Mouse (Mus musculus) T-helper 1 cell (primary cell): ENCODE data around the gene Capzb.

Source experiments
- in situ Hi-C: fragments of 300-600 bp; cut with MboI, MseI; formaldehyde crosslinking; loops from one replicate; pipeline ENCODE4 v1.15.1; 2025; ENCODE audit warnings: high pct_unique_total_duplicates

Capzb gene

DNA sequence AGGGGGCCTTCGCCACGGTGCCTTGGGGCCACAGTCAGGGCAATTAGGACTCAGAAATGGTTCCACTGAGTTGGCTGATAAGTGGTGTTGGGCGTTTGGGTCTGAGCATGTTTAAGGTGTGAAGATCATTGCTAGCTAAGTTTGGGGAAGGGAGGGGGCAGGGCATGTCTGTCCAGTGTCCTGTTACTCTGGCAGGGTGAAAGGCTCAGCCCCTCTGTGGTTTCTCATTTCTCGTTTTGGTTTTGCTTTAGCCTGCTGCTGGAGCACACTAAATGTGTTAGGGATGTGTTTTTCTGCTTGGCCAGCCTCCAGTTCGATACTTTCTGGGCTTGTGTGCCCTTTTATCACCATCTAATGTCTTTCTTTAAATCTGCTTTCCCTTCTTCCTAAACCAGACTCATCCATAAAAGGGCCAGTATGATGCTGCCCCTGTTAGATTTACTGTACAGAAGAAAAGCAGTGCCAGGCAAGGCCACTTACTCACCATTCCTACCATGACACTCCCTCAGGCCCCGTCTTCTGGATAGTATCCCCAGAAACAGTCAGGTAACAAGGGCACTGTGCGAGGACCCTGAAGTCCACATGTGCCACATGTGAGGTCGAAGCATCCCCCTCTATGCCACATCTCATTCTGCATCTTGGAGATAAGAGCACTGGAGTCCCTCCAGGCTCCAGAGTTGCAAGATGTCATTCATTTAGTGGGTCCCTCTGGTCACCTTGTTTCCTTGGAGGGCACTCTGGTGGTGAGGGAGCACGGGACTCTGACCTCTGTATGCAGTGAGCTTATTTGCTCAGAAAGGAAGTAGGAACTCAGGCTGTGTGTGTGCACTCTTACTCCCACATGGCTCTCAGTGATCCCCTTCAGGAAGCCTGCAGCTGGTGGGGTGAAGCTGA lies 15.8 kb downstream of the Capzb start:
- in situ Hi-C loops, result no loop called here

DNA sequence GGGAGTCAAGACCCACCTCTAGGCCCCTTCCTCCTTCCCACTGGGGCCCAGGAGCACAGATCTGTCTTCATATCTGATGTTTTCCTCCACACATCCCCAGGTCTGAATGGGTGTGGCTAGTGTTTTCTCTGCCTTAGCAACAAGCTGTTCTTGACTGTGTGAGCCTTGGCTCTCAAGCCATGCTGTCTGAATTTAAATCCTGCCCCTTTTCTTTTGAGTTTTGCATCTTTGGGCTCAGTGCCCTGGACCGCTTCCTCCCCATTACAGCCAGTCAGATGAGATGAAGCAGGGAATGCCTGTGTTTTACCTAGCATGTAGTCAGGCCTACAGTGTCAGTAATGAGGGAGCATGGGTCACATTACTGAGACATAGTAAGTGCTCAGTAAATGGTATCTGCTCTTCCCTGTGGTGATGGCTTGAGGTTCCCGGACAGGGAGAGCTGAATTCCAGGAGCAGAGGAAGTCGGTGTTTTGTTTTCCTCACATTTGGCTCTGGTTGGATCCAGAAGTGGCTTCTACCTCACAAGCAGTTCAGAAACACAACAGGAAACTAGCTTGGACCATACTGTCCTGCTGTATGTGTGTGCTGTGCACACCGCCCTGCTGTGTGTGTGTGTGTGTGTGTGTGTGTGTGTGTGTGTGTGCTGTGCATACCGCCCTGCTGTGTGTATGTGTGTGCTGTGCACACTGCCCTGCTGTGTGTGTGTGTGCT lies 16.6 kb downstream of the Capzb start:
- in situ Hi-C loops, result no loop called here

GRCm38 (mm10) chr4:139211975-139212831 lies 19.5 kb downstream of the Capzb start:
- in situ Hi-C loops, result no loop called here

- in situ Hi-C loops, result no loop called here
These were observed 20.4 kb downstream of the Capzb start for GRCm38 (mm10) chr4:139213086-139213485.

DNA sequence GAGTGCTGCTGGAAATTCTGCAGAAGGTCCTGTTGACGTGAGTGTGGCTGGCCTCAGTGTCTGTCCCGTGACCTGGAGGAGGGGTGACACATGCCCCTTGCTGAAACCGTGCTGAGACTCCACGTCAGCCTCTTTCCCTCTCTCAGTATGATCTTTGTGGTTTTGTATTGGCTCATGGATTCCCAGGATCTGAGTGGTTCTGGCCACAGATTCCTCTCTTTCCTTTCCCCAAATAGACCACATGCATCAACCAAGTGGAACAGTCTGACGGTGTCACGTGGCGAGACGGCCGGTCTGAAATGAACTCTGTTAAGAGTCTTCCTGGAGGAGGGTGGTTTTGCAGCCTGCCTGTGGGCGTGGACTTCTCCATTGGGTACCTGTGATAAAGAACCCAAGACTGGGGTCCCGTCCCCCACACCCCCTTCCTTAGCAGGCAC lies 21.3 kb downstream of the Capzb start:
- in situ Hi-C loops, result no loop called here

DNA sequence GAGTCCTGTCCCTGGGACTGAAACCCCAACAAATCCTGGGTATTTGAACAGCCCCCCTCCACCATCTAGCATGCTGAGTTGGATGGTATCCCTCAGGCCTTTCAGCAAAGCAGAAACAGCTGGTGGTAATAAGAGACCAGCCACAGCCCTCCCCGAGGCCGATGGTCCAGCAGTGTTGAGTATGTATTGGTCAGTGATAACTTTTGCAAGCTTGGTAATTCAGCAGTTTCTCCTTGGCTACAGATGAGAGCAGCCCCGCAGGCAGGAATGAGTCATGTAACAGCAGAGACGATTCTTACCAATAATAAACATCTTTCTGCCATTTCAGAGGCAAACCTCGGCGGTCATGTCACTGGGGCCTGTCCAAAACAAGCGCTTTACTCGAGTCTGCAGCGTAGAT lies 23.9 kb downstream of the Capzb start:
- in situ Hi-C loops, result no loop called here

DNA sequence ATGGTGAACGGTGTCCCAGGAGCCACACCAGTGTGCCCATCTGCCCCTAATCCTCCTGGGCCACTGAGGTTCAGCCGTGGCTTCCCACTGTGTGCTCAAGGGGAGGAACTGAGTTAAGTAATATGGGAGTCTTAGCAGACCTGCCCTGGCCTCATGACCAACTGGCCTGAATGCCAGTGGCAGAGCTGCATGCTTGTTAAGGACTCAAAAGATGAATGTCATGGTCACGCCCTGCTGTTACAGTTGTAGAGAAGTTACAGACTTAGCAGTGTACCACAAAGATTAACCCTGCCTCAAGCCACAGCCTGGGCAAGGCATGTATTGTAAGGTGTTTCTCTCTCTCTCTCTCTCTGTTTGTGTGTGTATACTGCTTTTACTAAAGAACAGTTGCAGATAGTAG lies 25.8 kb downstream of the Capzb start:
- in situ Hi-C loops, result no loop called here

- in situ Hi-C loops, result loop anchor here (5.0 kb wide), 1 partner anchor 132 kb away; no protein-coding TSS in a partner anchor
These were observed 27.0 kb downstream of the Capzb start for GRCm38 (mm10) chr4:139219656-139220055.

- in situ Hi-C loops, result loop anchor here (5.0 kb wide), 1 partner anchor 134 kb away; no protein-coding TSS in a partner anchor
These were observed 28.3 kb downstream of the Capzb start for GRCm38 (mm10) chr4:139220978-139221377.

- in situ Hi-C loops, result loop anchor here (5.0 kb wide), 1 partner anchor 135 kb away; no protein-coding TSS in a partner anchor
These were observed 29.1 kb downstream of the Capzb start for GRCm38 (mm10) chr4:139221837-139222236.

DNA sequence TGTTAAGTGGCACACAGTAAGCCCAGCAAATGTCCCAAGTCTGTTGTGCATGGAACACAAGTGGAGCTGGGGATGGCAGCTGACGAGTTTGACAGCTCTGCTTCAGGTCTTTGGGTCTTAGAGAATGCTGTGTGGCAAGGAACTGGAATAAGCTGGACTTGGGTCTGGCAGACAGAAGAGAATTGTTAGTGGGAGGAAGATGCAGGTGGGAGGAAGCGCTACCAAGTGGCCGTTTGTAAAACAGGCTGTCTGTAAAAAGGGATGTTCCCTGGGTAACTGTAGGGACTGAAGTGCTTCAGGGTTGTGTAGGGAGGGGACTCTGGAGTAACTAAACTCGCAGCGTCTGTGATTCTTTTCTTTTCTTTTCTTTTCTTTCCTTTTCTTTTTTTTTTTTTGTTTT lies 32.4 kb downstream of the Capzb start:
- in situ Hi-C loops, result no loop called here

DNA sequence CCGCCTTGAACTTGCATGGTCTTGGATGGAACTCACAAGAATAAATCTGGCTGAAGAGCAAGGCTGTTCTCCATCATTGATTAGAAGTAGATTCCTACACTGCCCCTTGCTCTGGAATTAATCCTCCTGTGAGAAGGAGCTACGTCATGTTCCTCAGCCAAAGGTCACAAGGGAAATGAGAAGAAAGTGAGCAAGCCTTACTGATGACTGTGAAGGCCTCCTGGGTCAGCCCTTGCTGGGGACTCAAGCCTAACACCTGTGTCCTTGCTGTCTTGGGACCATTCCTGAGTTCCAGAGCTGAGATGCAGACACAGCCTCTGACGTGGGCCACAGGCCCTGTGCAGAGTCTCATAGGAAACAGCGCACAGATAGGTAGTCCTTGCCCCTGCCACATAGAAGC lies 33.2 kb downstream of the Capzb start:
- in situ Hi-C loops, result no loop called here

DNA sequence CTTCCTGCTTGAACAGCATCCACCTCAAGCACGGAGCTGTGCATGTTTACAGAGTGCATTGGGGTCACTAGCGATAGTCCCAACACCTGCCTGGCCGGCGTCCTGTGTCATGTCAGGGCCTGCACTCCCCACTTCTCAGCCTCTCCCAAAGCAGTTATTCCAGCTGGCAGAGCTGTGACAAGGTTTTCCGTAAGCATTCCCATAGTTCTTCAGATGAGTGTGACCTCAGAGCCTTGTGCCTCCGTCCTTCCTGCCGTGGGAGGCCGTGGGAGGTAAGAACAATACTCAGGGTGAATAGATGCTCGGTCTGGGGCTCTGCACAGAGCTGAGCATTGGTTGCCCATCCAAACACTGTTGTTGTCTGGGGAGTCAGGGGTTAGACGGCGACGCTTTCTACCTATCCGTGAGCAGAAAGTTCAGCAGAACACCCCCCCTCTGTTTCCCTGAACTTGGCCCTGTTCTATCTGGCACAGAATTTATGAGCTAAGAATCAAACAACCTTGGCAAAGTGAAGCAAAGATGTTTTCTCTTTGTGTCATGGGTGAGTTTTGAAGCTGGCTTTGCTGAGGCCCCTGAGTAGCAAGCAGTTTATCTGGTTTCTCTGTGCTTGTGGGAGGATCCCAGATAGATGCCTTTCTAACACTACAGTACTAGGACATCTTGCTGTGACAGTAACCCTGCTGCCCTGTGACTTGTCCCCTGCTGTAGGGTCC lies 34.0 kb downstream of the Capzb start:
- in situ Hi-C loops, result no loop called here

GRCm38 (mm10) chr4:139227923-139228322 lies 35.2 kb downstream of the Capzb start:
- in situ Hi-C loops, result no loop called here

- in situ Hi-C loops, result no loop called here
These were observed 36.6 kb downstream of the Capzb start for GRCm38 (mm10) chr4:139229271-139229670.

DNA sequence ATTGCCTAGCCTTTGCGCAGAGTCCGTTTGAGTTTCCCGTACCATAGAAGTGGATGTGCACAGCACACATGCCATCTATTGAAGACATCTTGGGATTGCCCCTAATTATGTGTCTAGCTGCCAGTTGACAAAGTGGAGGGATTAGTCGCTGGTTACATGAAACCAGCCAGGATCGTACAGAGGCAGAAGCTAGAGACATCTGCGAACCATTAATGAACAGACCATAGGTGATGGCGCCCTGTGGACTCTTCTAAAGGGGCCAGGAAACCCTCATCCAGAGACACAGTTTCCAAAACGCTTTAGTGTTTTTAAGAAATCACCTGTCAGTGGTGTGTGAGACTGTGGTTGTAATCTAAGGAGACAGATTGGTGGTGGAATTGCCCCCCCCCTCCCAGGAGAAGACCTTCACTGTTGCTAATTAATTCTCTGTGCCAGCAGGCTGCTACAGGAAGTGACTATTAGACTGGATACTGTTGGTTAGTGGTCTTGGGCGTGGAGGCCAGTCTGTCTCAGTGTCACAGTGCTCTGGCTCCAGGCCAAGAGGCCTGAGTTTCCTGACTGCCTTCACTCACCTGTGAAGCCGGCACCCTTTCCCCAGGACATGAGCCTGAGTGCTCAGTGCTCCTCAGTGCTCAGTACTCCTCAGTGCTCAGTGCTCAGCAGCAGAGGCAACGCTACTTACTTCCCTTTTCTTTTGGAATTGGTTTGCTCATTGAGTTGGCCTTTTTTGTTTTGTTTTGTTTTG lies 37.8 kb downstream of the Capzb start:
- in situ Hi-C loops, result no loop called here

GRCm38 (mm10) chr4:139231163-139231562 lies 38.5 kb downstream of the Capzb start:
- in situ Hi-C loops, result no loop called here

DNA sequence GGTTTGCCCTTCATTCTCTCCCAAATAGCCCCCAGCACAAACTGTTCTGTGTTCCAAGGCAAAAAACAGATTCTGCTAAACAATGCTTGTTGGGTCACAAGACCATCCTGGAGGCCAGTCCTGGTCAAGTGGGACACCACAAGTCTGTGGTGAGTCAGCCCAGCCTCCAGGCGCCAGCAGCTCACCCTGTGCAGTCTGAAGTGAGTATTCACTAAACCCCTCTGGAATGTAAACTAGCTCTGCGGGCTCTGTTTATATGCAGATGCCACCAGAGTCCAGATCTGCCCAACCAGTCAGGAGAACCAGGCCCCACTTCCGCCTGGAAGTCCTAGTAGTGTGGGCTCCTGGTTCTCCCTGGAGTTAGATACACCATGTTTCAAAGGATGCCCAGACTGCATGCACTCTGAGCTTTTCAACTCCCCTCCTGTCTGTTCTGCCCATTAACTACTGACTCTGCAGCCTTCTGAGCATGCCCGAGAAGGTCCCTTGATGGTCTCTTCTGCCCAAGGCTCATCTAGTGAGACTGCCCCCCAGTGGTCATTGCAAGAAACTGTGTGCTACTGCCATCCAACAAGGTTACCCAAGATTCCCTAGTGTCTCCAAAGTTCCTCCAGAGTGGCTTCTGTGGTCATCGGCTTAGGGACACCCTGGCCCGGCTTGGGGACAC lies 39.9 kb downstream of the Capzb start:
- in situ Hi-C loops, result no loop called here

- in situ Hi-C loops, result no loop called here
These were observed 40.4 kb downstream of the Capzb start for GRCm38 (mm10) chr4:139233146-139233495.

- in situ Hi-C loops, result no loop called here
These were observed 41.1 kb downstream of the Capzb start for GRCm38 (mm10) chr4:139233755-139234254.
